Mouse (Mus musculus) CH12F3 (cell line): ENCODE data around the gene Tmem109.

Source experiments
- in situ Hi-C: fragments of 300-500 bp; cut with MboI; formaldehyde crosslinking; loops from 2 replicates; pipeline ENCODE4 v1.14.3; 2020; ENCODE audit warnings: low sequenced_read_pairs

Gene Tmem109

GRCm38 (mm10) chr19:10881426-10882154 is at the start of gene Tmem109:
Gene Tmem109 (minus strand): TSS chr19:10882001.
- in situ Hi-C loops = no loop called here

- in situ Hi-C loops = no loop called here
These were observed 48.8 kb upstream of the Tmem109 start for GRCm38 (mm10) chr19:10930641-10931040.

- in situ Hi-C loops = no loop called here
These were observed 44.9 kb upstream of the Tmem109 start for GRCm38 (mm10) chr19:10926666-10927065.

DNA sequence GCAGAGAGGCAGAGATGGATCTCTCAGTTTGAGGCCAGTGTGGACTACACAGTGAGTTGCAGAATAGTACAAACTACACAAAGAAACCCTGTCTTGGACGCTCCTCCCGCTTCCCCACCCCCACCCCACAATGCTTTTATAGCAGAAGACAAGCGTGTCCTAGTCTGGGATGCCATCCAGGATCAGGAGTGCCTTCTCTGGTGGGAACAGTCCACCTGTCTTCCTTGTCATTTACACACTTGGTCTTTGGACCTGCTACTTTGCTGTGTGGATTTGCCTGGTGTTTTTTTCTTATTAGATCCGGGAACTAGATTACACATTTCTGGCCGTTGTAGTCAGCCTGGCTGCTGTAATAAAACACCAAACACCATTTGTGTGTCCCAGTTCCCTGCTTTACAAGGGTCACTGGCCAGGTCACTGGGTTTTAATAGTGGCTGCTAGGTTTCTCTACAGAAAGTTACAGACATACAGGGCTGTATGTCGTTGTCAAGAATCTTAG is 44.4 kb upstream of the Tmem109 start:
- in situ Hi-C loops = no loop called here

DNA sequence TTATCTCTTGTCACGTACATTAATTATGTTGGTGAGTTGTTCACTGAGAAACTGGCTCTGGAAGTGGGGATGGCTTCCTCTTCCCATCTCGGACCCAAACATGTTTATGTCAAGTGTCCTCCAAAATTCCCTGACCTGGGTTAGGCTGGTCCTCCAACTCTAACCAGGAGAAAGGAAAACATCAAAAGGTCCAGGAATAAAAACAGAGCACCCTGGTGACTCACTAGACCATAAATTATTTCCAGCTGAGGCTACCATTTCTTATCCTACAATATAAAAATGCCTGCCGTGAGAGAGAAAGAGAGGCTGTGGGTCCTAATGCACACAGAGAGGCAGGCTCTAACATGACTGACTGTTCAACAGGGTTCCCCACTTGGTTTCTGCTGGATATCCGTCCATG is 42.4 kb upstream of the Tmem109 start:
- in situ Hi-C loops = no loop called here

DNA sequence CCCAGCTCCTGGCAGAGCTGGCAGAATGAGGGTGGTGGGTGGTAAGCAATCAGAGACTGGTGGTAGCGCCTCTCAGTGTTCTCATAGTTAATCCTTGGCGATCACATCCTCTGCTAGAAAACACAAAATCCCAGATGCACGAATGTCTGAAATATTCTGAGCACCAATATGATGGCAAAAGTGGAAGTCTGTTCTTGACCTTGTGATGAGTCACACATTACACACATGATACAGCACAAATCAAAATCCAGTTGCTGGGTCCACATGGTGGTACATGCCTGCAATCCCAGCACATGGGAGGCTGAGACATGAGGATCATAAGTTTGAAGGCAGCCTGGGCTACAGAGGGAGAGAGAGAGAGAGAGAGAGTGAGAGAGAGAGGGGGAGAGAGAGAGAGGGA is 39.3 kb upstream of the Tmem109 start:
- in situ Hi-C loops = no loop called here

DNA sequence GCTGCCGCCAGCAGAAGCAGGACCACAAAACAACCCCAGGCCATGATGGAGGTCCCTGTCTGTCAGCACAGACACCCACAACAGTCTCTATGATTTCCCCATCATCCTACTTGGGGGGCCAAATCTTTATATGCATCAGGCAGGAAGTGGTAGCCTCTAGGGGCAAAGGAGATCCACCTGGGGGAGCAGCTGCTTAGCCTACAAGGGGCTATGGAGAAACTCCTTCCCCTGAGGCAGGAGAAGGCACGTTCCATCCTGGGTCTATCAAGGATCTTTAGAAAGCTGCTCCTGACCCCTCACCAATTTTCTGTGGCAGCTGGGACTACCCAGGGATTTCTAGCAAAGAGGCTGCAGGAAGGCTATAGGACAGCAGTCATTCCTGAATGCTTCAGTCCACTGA is 38.7 kb upstream of the Tmem109 start, which contains the start of gene Zp1:
Zp1 (minus strand) TSS at position 101 of the 400 bp plus-strand sequence.
- in situ Hi-C loops = no loop called here

DNA sequence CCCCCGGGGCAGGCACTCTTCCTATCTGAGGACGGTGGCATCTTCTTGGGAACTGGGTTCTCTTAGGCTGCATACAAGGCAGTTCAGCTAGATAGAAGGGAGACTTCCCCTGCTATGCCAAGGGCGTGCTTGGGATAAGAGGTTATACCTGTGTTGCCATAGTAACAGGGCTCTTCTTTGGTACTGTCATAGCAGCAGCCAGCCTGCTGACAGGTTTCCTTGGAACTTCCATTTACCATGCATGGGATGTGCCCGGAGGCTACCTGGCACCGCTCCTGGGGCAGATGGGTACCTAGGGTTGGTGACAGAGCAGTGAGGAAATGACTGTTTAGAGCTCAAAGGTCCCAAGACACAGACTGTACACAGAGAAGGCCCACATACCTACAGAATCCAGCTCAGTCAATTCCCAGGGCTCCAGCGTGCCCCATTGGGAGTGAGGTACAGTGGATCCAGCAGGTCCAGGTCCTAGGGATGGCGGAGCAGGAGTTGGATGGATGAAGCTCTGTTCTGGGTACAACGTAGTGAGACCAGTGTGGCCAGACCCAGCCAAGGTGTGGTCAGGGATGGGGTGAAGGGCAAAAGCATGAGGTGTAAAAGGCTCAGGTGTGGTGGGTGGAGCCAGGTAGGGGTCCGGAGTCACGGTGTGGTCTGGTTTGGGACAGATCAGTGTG is 36.7 kb upstream of the Tmem109 start:
- in situ Hi-C loops = no loop called here

- in situ Hi-C loops = no loop called here
These were observed 34.7 kb upstream of the Tmem109 start for GRCm38 (mm10) chr19:10916506-10916905.

DNA sequence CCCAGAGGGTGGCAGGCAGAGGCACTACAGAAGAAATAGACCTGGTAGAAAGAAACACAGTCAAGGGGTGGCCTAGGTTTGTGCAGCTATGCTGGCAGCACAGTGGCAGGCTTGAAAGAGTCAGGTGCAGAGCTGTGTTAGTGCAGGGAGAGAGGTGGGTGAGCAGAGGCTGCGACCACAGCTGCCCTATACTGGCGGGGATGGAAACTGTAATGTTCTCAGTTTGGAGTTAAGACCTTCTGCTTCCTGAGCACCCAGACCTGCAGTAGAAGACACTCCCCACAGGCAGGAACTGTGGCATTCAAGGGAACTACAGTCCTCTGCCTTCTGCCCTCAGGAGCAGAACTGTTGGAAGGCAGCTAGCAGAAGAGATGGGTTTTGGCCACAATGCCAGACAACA is 33.1 kb upstream of the Tmem109 start:
- in situ Hi-C loops = loop anchor here (5.0 kb wide), 1 partner anchor 37 kb away; no protein-coding TSS in a partner anchor

GRCm38 (mm10) chr19:10914291-10914690 is 32.5 kb upstream of the Tmem109 start:
- in situ Hi-C loops = loop anchor here (5.0 kb wide), 1 partner anchor 38 kb away; no protein-coding TSS in a partner anchor

- in situ Hi-C loops = no loop called here
These were observed 27.4 kb upstream of the Tmem109 start for GRCm38 (mm10) chr19:10909087-10909721.

GRCm38 (mm10) chr19:10907891-10908290 is 26.1 kb upstream of the Tmem109 start:
- in situ Hi-C loops = no loop called here

DNA sequence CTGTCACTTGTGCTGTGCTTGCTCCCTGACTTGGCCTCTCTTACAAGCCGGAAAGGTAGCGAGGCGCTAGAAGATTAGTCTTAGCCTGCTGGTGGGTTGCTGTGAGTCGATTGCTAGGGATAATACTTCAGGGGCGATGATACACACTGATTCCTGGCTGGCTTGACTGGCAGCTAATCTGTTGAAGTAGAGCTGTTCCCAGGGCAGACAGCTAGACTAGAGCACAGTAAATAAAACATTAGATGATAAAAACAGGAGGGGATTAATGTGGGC is 23.9 kb upstream of the Tmem109 start:
- in situ Hi-C loops = no loop called here

- in situ Hi-C loops = no loop called here
These were observed 23.3 kb upstream of the Tmem109 start for GRCm38 (mm10) chr19:10904927-10905727.

DNA sequence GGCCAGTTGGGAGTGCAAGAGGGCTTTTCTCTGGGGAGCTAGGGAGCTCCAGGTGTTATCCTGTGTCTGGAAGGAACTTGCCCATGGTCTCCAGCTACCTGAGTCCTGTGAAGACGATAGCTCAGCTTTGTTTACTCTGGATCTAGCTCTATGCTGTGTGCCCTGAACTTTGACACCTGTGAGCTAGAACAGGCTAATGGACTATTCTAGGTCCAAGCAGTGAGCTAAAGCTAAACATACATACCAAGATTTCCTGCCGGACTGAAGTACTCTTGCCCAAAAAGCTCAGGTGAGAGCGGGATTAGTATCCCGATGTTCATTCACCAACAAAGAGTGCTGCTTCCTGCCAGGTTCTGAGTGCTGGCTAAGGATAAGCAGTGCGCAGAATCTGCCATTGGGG is 22.7 kb upstream of the Tmem109 start:
- in situ Hi-C loops = no loop called here

- in situ Hi-C loops = no loop called here
These were observed 19.2 kb upstream of the Tmem109 start for GRCm38 (mm10) chr19:10901046-10901445.

DNA sequence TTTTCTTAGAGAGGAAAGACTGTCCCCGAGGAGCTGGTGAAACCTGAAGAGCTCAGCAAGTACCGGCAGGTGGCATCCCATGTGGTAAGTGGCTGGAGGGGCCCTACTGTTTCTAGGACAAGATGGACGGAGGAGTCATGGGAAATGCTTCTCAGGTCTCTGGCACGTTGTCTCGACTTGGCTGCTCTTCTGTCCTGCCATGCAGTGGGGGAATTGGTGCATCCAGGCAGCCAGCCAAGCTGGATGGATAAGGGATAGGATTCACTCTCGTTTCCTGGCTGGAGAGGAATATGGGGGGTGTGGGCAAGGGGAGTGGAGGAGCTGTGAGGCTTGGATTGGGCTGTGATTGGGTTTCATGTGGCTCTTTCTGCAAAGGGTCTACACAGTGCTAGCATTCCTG is 18.5 kb upstream of the Tmem109 start:
- in situ Hi-C loops = no loop called here

- in situ Hi-C loops = no loop called here
These were observed 15.7 kb upstream of the Tmem109 start for GRCm38 (mm10) chr19:10897491-10897890.

- in situ Hi-C loops = no loop called here
These were observed 15.0 kb upstream of the Tmem109 start for GRCm38 (mm10) chr19:10896849-10897248.

- in situ Hi-C loops = no loop called here
These were observed 13.9 kb upstream of the Tmem109 start for GRCm38 (mm10) chr19:10895708-10896107.
